Mouse (Mus musculus) C2C12 (cell line): ENCODE measurements around the gene Iqsec1.

ENCODE experiments used
- CEBPB ChIP-seq: IDR thresholded peaks from one replicate; pipeline ENCODE4 v1.6.1; 2011; ENCODE audit warnings: low read depth, mild to moderate bottlenecking, control low read depth, moderate library complexity
- CTCF ChIP-seq: IDR thresholded peaks from one replicate; pipeline ENCODE4 v1.5.1; 2011; ENCODE audit not compliant: control insufficient read depth, insufficient read depth, insufficient read length
- MAX ChIP-seq: IDR thresholded peaks from one replicate; pipeline ENCODE4 v1.6.1; 2011; ENCODE audit warnings: mild to moderate bottlenecking, control low read depth
- MYOG ChIP-seq: IDR thresholded peaks from one replicate; pipeline ENCODE4 v1.6.1; 2011; ENCODE audit not compliant: control insufficient read depth, insufficient read length; ENCODE audit errors: extremely low read depth
- USF1 ChIP-seq: IDR thresholded peaks from one replicate; pipeline ENCODE4 v1.6.1; 2011; ENCODE audit warnings: low read depth, mild to moderate bottlenecking, control low read depth, moderate library complexity

DNA sequence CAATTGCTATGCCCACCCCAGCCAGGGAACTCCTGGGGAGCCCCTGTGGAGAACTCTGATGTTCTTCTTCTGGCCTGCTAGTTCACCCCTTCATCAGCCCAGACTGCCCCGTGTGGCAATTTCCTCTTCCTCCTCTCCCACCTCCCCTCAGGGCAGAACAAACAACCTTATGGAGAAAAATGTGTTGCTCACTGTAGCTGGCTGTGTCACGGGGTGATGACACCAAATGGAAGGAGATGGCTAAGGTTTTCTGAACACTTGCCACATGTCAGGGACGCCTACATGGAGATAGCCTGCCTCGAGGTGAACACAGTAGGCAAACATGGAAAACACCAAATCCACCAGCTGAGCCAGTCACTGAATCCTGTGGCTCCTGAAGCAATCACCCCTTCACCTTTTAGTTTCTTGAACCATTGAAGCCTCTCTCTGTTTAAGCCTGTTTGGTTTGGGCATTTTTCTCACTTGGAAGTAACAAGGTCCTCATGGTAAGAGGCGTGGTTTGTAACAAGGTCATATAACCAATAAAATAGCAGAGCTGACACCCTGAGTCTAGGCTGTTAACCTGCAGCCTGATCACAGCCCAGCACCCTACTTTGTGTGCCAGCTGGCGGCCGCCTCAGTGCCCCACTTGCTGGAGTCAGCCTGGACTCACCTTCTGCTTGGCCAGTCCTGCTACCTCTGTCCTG, 233.4 kb downstream of the Iqsec1 start:
- TF ChIP-seq CTCF = no peak
- TF ChIP-seq MAX = no peak
- TF ChIP-seq USF1 = no peak
- no peak for TF ChIP-seq CEBPB
- no peak for TF ChIP-seq MYOG
